8 mouse cellular contexts compared by ENCODE assay signal in genomic region chr12:82105184-82106031, GRCm38 (mm10).
DNase-seq lines count a peak whose midpoint lies in the region; ATAC-seq and TF ChIP-seq lines count a peak whose summit lies in the region.

No protein-coding gene starts in this region.

- 64% methylated on average over 17 of the region's 17 CpGs for WGBS in forebrain, embryonic 15.5 days
- 86% methylated on average over 17 of the region's 17 CpGs for WGBS in forebrain, embryonic 10.5 days
- 49% methylated on average over 17 of the region's 17 CpGs for WGBS in intestine, embryonic 16.5 days

- peak overlapping the region; percentile 79 for H3K27ac ChIP-seq in forebrain, embryonic 15.5 days (replicated peaks)
- H3K27ac ChIP-seq in forebrain, embryonic 10.5 days: no peak overlapping the region
- peak overlapping the region; percentile 73 for H3K27ac ChIP-seq in intestine, embryonic 16.5 days (ENCODE audit: low read length)
- no peak overlapping the region for H3K27ac ChIP-seq in gastrocnemius, adult 2 months

- no peaks in the 10 kb centered on the region for H3K27me3 ChIP-seq in forebrain, embryonic 15.5 days
- no peaks in the 10 kb centered on the region for H3K27me3 ChIP-seq in forebrain, embryonic 10.5 days (ENCODE audit: poor library complexity, severe bottlenecking)
- no peaks in the 10 kb centered on the region for H3K27me3 ChIP-seq in intestine, embryonic 16.5 days (replicated peaks; ENCODE audit: control insufficient read depth, insufficient read depth, low read length)

- H3K4me1 ChIP-seq in forebrain, embryonic 15.5 days: peaks cover 22% of the 10 kb centered on the region
- H3K4me1 ChIP-seq in forebrain, embryonic 10.5 days: no peaks in the 10 kb centered on the region
- H3K4me1 ChIP-seq in intestine, embryonic 16.5 days (ENCODE audit: control insufficient read depth, insufficient read depth, low read length): 0 out of 2 replicates have a peak, but pooled peaks cover 3% of the 10 kb centered on the region

- TF ChIP-seq CTCF in gastrocnemius, adult 2 months (IDR thresholded peaks at IDR 0.05): no peak

- no peak overlapping the region for H3K4me2 ChIP-seq in forebrain, embryonic 15.5 days (replicated peaks)
- H3K4me2 ChIP-seq in intestine, embryonic 16.5 days (ENCODE audit: low read depth, low read length): no peak overlapping the region

- no peak overlapping the region for H3K4me3 ChIP-seq in forebrain, embryonic 15.5 days
- H3K4me3 ChIP-seq in forebrain, embryonic 10.5 days: no peak overlapping the region
- H3K4me3 ChIP-seq in intestine, embryonic 16.5 days (ENCODE audit: low read length): no peak overlapping the region
- H3K4me3 ChIP-seq in gastrocnemius, adult 2 months: no peak overlapping the region

- no peaks in the 10 kb centered on the region for H3K36me3 ChIP-seq in forebrain, embryonic 15.5 days
- no peaks in the 10 kb centered on the region for H3K36me3 ChIP-seq in forebrain, embryonic 10.5 days (replicated peaks)
- no peaks in the 10 kb centered on the region for H3K36me3 ChIP-seq in intestine, embryonic 16.5 days (ENCODE audit: control insufficient read depth, insufficient read depth, low read length)

- DNase-seq in forebrain, embryonic 10.5 days (ENCODE audit: extremely low spot score, low spot score): no peak
- peak; percentile 92 for DNase-seq in brain, adult 2 months (ENCODE audit: low read depth, low spot score)
- DNase-seq in left cerebral cortex, postnatal 10 days (ENCODE audit: extremely low spot score in 1 of 2, low spot score in 2 of 2): peak; percentile 43 to 54
- no peak for DNase-seq in gastrocnemius, adult 2 months
- DNase-seq in gastrocnemius, postnatal 14 days: no peak

- ATAC-seq in forebrain, embryonic 15.5 days (replicated peaks): peak; percentile 23; the same call in 1 of the 2 replicates
- ATAC-seq in intestine, embryonic 16.5 days: peak; percentile 42; the same call in 1 of the 2 replicates
- no peak for ATAC-seq in erythroblast, adult 5-6 weeks (replicated peaks; ENCODE audit: low FRiP score, poor library complexity, severe bottlenecking)

- H3K9ac ChIP-seq in forebrain, embryonic 15.5 days (replicated peaks): no peak overlapping the region
- H3K9ac ChIP-seq in intestine, embryonic 16.5 days (ENCODE audit: low read depth, low read length): no peak overlapping the region

- intact Hi-C loops in left cerebral cortex, postnatal 10 days (cut with DNase I): loop anchor here (5.0 to 10.0 kb wide), 2 partner anchors 62 to 349 kb away; partner anchors contain the start of gene Sipa1l1
- intact Hi-C loops in gastrocnemius, adult 2 months (cut with DNase I): no loop called here
- intact Hi-C loops in gastrocnemius, postnatal 14 days (cut with DNase I; ENCODE audit: low total_unique reads): no loop called here

- H3K9me3 ChIP-seq in forebrain, embryonic 15.5 days: no peaks in the 10 kb centered on the region
- H3K9me3 ChIP-seq in forebrain, embryonic 10.5 days: peaks cover 13% of the 10 kb centered on the region
- H3K9me3 ChIP-seq in intestine, embryonic 16.5 days (ENCODE audit: control insufficient read depth, low read length): peaks cover 6% of the 10 kb centered on the region; the same call in 1 of the 2 replicates

Comparison
In these comparisons a context has a peak if more than half of its experiments do, and no peak if none do; other contexts are left out.
1. H3K27ac ChIP-seq: peak in forebrain, embryonic 15.5 days (single experiment) and intestine, embryonic 16.5 days (single experiment); none in forebrain, embryonic 10.5 days (single experiment) and gastrocnemius, adult 2 months (single experiment).
2. DNase-seq: peak in brain, adult 2 months (single experiment) and left cerebral cortex, postnatal 10 days (2 of 2); none in forebrain, embryonic 10.5 days (single experiment), gastrocnemius, adult 2 months (single experiment) and gastrocnemius, postnatal 14 days (single experiment).